Mouse (Mus musculus) c-Kit-positive CD71-positive TER-119-negative erythroid progenitor cells, embryonic 14.5 days (primary cell): ENCODE data around the gene Trp53bp1.

Experiments
- DNase-seq: peaks from one replicate; pipeline ENCODE4 v3.0.0-alpha.2; 2013; ENCODE audit warnings: low read depth

The Trp53bp1 gene

GRCm38 (mm10) chr2:121244099-121244498 lies 27.1 kb downstream of the Trp53bp1 start:
- DNase-seq = no peak

GRCm38 (mm10) chr2:121239426-121239825 lies 31.8 kb downstream of the Trp53bp1 start:
- DNase-seq = no peak

DNA sequence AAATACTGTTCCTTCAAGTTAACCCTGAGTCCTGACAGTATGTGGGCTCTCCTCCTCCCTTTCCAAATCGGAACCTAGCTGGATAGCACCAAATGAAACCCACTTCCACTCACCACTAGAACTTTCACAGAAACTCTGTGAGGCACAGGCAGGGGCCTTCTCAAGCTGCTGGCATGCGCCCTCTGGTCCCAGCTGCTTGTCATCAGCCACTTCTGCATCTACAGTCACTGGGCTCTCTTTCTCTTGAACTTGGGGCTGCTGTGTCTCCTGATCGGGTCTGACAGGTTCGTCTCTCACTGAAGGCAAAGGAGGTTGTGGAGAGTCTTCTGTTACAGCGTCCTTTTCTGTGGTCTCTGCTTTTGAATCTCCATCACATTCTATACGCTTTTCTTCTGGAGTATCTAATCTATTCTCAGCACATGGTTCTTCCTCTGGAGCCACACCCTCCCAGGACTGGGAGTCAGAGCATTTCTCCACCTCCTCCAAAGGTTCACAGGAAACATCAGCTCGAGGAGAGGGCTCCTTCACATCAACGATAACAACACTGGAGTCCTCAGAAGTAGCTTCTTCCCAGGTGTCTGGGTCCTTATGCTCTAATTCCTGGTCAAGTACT lies 35.6 kb downstream of the Trp53bp1 start:
- DNase-seq = peak; percentile 60

DNA sequence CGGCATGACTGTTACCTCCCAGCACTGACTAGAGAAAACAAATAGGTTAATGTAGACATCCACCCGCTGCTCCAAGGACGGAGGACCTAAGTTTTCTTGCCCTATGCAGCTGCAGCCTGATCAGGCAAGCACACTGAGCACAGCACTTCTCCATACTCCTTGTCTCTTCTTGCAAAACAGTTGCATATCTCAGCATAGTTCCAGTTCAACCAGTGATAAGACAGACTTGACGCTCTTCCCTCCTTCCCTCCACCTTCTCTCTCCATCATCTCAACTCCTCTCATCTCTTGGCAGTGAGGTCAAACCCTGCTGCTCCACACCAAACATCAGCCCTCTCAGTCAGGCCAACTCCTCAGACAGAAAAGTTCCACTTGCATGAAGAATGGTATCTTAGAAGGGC lies 43.1 kb downstream of the Trp53bp1 start:
- DNase-seq = peak; percentile 11

- DNase-seq = no peak
Observed at GRCm38 (mm10) chr2:121223010-121223409, 48.2 kb downstream of the Trp53bp1 start.

DNA sequence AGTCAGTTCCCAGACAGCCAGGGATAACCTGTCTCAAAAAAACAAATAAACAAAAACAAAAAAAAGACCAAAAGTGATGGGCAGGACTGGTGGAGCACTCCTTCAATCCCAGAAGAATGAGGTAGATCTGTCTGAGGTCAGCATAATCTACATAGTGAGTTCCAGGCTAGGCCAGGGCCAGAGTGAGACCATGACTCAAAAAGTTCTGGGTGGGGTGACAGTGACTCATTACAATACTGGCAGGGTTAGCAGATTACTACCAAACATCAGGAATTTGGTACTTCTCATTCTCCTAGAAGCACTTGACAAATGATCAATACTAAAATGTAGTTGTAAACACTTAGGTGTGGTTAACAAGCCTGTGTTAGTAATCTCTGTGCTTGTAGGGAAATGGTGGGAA lies 51.2 kb downstream of the Trp53bp1 start:
- no peak for DNase-seq

DNA sequence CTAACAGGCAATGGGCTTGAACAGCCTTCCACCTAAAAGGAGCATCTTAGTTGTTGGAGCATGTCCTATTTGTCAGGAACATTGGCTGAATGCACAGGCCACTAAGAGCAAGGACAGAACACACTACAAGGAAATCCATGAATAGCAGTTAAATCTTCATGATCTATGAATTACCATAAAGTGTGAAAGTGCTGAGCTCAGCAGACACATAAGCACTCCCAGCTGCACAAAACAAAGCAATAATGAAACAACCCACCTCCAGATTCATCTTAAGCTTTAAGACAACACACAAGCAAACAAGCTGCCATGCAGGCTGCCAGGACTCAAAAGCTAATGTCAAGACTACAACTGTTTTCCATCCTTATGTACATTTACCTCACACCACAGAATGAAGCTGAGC lies 52.0 kb downstream of the Trp53bp1 start:
- no peak for DNase-seq

DNA sequence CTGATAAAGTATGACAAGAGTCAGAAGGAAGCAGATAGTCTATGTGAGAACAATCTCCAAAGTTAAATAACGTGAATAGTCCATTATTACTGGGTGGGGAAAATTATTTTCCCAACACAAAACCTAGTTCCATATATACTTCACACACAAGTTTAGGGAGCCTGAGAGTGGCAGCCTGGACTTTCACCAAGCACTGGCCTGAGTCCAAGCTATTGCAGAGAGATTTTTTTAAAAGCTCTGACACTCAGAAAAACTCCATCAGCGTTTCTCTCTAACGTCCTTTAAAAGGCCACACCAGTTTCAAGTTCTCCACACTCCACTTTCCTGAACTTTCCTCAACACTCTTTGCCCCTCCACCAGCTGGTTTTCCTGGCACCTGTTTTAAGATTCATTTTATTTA lies 56.7 kb downstream of the Trp53bp1 start:
- DNase-seq = no peak

GRCm38 (mm10) chr2:121206541-121206940 lies 64.7 kb downstream of the Trp53bp1 start:
- peak; percentile 24 for DNase-seq

GRCm38 (mm10) chr2:121204276-121204675 lies 66.9 kb downstream of the Trp53bp1 start:
- no peak for DNase-seq

DNA sequence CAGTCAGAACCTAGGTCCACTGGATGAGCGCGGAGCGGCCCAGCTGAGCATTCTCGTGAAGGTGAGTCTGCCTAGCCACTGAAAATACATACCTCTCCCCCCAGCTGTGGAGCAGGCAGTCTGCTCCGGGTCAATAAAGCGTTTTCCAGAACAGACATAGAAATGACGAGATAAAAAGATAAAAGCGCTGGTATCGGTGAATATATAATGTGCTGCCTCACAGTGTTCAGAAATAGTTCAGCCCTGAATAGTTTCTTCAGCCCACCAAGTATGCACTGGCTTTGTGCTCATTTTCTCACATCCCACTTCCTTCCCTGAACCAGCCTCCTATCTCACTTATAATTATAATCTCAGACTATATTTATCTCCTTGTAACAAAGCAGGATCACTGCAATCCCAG lies 75.7 kb downstream of the Trp53bp1 start:
- no peak for DNase-seq

- no peak for DNase-seq
Observed at GRCm38 (mm10) chr2:121188530-121188929, 82.7 kb downstream of the Trp53bp1 start.

DNA sequence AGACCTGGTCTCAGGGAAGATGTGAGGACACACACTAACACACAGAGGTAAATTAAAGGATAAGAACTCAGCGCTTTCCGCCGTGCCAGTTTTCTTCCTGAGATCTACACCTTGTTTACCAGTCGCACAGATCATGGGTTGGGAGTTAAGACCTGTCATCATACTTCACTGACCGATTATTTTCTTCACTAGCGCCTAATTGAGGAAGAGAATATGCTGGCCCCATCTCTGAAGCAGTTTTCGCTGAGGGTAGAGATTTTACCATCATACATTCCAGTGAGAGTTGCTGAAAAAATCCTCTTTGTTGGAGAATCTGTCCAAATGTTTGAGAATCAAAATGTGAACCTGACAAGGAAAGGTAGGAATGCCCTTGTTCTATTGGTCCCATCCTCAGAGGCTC lies 87.1 kb downstream of the Trp53bp1 start:
- no peak for DNase-seq

DNA sequence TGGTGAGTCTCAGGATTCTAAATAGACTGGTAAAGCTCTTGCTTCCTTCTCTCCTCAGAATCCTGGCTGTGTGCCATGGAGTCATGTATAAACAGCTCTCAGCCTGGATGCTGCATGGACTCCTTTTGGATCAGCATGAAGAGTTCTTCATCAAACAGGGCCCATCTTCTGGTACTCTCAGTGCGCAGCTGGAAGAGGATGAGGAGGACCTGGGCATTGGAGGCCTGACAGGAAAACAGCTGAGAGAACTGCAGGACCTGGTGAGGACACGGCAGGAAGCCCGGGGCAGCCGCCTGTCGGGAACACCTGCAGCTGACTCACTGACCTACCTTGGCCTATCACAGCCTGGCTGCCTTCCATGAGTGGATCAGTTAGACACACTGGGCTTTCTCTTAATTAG lies 87.8 kb downstream of the Trp53bp1 start:
- no peak for DNase-seq

GRCm38 (mm10) chr2:121178828-121179479 lies 92.3 kb downstream of the Trp53bp1 start:
- no peak for DNase-seq

DNA sequence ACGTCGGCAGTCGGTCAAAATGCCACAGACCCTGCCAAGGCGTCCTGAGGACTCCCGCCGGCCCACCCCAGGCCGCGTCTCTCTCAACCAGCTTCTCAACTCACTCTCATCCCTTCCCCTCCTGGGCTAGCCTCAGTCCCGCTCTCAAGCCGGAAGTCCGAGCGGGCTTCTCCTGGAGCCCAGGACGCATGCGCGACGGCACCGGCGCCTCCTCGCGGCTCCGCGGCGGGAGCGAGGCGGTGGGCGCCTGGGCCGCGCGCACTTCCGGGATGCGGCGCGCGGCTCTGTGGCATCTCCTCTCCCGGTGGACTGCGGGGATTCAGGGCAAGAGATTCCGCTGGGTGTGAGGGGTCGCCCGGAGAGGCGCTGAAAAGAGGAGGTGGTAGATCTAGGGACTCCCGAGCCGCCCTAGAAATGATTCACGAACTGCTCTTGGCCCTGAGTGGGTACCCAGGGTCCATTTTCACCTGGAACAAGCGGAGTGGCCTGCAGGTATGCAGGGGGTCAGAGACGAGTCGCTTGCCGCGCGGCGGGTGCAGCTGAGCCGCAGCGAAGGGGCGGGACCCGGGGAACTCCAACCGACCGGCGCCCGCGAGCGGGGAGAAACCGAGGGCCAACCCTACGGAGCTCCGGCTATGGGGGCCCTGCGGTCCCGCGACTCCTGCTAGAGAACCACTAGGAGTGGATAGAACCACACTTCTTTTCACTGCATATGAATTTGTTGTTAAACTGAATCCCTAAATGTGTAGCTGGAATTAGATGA lies 100.0 kb downstream of the Trp53bp1 start, which contains the start of gene Zscan29:
Gene Zscan29, minus strand, starts transcription at position 146 of the 763 bp plus-strand sequence.
- DNase-seq = peak; percentile 79

DNA sequence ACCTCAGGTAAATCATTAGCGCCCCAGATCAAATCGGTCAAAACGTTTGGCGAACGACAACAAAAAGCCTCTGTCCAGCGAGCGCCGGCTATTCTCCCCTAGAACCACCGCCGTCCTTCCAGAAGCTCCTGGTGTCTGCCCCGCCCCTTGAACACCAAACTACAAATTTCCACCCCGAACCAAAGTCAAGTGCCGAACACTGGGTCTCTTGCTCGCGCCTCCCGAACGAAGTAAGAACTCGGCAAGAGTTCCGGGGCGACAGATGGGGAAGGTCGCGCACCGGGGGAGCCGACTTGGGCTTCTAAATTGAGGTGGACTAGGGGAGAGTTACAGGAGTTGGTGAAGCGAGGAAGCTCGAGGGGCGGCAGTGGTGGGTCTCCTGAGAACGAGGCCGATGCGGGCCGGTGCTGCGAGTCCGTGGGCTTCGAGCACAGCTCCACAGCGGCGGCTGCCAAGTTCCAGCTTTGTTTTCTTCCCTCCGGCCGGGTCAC lies 100.7 kb downstream of the Trp53bp1 start, which contains the start of gene Tubgcp4:
Gene Tubgcp4, plus strand, starts transcription at position 174 of the 491 bp plus-strand sequence.
- DNase-seq = peak; percentile 40

DNA sequence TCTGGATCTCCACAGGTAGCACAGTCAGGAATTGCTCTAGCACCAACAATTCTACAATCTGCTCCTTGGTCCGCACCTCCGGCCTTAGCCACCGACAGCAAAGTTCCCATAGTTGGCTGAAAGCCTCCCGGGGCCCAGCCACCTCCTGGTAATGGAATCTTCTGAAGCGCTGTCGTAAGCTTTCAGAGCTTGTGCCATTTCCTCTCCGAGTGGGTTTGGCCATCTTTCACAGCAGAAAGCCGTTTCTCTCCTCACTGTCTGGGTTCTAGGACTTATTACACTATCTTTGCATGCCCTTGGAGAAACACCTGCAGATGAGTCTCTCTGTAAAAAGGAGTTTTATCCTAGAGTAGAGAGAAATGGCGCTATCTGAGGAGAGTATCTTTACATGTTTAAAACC lies 101.3 kb downstream of the Trp53bp1 start:
- peak; percentile 17 for DNase-seq

DNA sequence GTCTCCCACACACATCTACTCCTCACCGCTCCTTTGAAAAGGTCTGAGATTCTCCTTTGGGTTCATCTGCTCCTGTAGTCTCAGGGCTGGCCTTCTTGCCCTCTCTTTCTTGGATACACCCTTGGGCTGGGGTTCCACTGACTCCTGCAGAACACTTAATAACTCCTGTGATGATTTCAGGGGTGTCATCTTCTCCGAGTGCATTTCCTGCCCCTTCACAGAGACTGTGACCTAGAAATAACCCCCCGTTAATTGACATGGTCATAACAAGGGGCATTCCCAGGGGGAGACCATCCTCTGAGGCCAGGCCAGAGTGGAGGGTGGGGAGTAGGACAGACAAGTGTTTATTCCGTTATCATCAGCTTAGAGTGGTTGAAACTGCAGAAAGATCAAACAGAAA lies 102.0 kb downstream of the Trp53bp1 start:
- no peak for DNase-seq

- peak; percentile 27 for DNase-seq
Observed at GRCm38 (mm10) chr2:121153100-121153499, 118.1 kb downstream of the Trp53bp1 start.

DNA sequence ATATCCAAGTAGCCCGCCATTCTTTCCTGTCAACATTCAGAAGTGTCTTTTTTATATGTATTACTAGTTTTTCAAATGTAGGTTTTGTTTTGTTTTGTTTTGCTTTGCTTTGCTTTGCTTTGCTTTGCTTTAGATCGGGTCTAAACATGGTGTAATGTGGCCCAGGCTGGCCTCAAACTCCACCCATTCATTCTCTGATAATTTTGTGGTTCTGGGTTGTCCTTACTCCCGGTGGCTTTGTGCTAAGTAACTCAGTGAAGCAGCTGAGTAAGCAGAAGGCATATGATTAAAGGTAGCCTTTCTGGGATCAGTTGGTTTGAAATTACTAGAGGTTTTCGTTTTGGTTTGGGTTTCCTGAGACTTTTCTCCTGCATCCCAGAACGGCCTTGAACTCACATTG lies 121.5 kb downstream of the Trp53bp1 start:
- DNase-seq = no peak
